Mouse (Mus musculus): ENCODE results near the gene Vmn1r130. TPM values are rescaled to one million over a fixed set of nuclear protein-coding genes. Genes with fewer than 3 reads are reported as not detected.
"Not testable (repeated sequence)": the region's sequence is repeated elsewhere in the genome, so short reads cannot be mapped to it uniquely, and the experiment has no call there.

The Vmn1r130 gene
- polyA plus RNA-seq (2012; rRNA removed), result not detected in 2 replicates

DNA sequence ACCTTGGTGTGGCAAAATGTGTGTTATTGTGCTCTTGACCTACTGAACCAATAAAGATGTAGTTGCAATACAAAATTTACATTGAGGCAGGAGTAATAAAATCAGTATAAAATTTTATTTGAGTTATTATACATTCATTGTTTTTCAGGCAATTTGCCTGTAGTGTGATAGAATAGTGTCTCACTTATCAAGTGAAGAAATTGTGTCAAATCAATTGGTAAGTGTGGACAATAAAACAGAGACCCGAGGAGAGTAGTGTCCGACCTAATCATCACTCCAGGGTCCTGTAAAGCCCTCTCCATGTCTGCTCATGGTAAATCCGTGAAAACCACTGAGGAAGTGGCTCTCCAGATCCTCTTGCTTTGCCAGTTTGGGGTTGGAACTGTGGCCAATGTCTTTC, at the start of gene Vmn1r130:
Gene Vmn1r130, plus strand, starts transcription at position 301 of the 400 bp plus-strand sequence.
- H3K4me1 ChIP-seq (ENCODE audit: control insufficient read depth, insufficient read depth, low read length); H3K27ac ChIP-seq (ENCODE audit: control insufficient read depth, insufficient read depth, low read depth, low read length); H3K27me3 ChIP-seq (ENCODE audit: control insufficient read depth, insufficient read depth, low read length); H3K36me3 ChIP-seq (ENCODE audit: control insufficient read depth, insufficient read depth, low read length); H3K4me3 ChIP-seq (ENCODE audit: control insufficient read depth, low read depth, low read length): not testable (repeated sequence)

DNA sequence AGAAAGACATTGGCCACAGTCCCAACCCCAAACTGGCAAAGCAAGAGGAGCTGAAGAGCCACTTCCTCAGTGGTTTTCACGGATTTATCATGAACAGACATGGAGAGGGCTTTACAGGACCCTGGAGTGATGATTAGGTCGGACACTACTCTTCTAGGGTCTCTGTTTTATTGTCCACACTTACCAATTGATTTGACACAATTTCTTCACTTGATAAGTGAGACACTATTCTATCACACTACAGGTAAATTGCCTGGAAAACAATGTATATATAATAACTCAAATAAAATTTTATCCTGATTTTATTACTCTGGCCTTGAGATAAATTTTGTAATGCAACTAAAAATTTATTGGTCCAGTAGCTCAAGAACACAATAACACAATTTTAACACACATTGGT, 34.4 kb downstream of the Vmn1r130 start, which contains the start of gene Vmn1r131:
Gene Vmn1r131, minus strand, starts transcription at position 101 of the 400 bp plus-strand sequence.
- not testable (repeated sequence) for H3K27ac ChIP-seq (ENCODE audit: control insufficient read depth, insufficient read depth, low read depth, low read length); H3K4me1 ChIP-seq (ENCODE audit: control insufficient read depth, insufficient read depth, low read length); H3K36me3 ChIP-seq (ENCODE audit: control insufficient read depth, insufficient read depth, low read length); H3K4me3 ChIP-seq (ENCODE audit: control insufficient read depth, low read depth, low read length); H3K27me3 ChIP-seq (ENCODE audit: control insufficient read depth, insufficient read depth, low read length)

Other genes starting within 250 kb of the Vmn1r130 start
- gene Vmn1r125, start 239.6 kb upstream of the Vmn1r130 start, polyA plus RNA-seq (2012; rRNA removed), result not detected in 2 replicates
- not detected in 2 replicates for gene Vmn1r126, start 210.3 kb upstream of the Vmn1r130 start, polyA plus RNA-seq (2012; rRNA removed)
- gene Vmn1r127, start 191.9 kb upstream of the Vmn1r130 start, polyA plus RNA-seq (2012; rRNA removed), result not detected in 2 replicates
- gene Vmn1r128, start 162.4 kb upstream of the Vmn1r130 start, polyA plus RNA-seq (2012; rRNA removed), result not detected in 2 replicates
- gene Vmn1r129, start 150.5 kb upstream of the Vmn1r130 start, polyA plus RNA-seq (2012; rRNA removed), result not detected in 2 replicates
- not detected in 2 replicates for gene Gm6882, start 79.0 kb upstream of the Vmn1r130 start, polyA plus RNA-seq (2012; rRNA removed)
- not detected in 2 replicates for gene Vmn1r131, start 34.3 kb downstream of the Vmn1r130 start, polyA plus RNA-seq (2012; rRNA removed)
- not detected in 2 replicates for gene Vmn1r132, start 102.3 kb downstream of the Vmn1r130 start, polyA plus RNA-seq (2012; rRNA removed)
- not detected in 2 replicates for gene Gm4175, start 249.7 kb downstream of the Vmn1r130 start, polyA plus RNA-seq (2012; rRNA removed)

Measured in testis, adult 2 months (tissue).